Mouse (Mus musculus) neural tube, embryonic 14.5 days (tissue): Measurements from ENCODE around the gene Mgat4b. TPM values are rescaled to one million over a fixed set of nuclear protein-coding genes. Genes with fewer than 3 reads are reported as not detected.

Source experiments
- ATAC-seq: fragments of 200-750 bp; cut with Nextera tagmentation; 2 replicates; pipeline ENCODE4 v1.8.0; 2017; ENCODE audit warnings: low read depth, mild to moderate bottlenecking, moderate TSS enrichment, moderate library complexity
- H3K27ac ChIP-seq: fragments of 300-500 bp; sonication (generic); 2 replicates; pipeline ENCODE4 v1.5.1; 2014; ENCODE audit warnings: low read depth, mild to moderate bottlenecking, control low read depth, low read length, moderate library complexity, mixed read lengths
- H3K27me3 ChIP-seq: fragments of 300-500 bp; sonication (generic); 2 replicates; pipeline ENCODE4 v1.6.1; 2014; ENCODE audit warnings: low read length; ENCODE audit not compliant: control insufficient read depth, insufficient read depth
- H3K36me3 ChIP-seq: fragments of 300-500 bp; sonication (generic); 2 replicates; pipeline ENCODE4 v1.6.1; 2014; ENCODE audit warnings: low read length, mixed read lengths; ENCODE audit not compliant: control insufficient read depth, insufficient read depth
- H3K4me1 ChIP-seq: fragments of 300-500 bp; sonication (generic); 2 replicates; pipeline ENCODE4 v1.6.1; 2014; ENCODE audit warnings: low read length; ENCODE audit not compliant: control insufficient read depth, insufficient read depth
- H3K4me2 ChIP-seq: fragments of 300-500 bp; sonication (generic); 2 replicates; pipeline ENCODE4 v1.6.1; 2014; ENCODE audit warnings: mild to moderate bottlenecking, low read depth, low read length, control low read depth
- H3K4me3 ChIP-seq: fragments of 300-500 bp; sonication (generic); 2 replicates; pipeline ENCODE4 v1.5.1; 2014; ENCODE audit warnings: low read depth, low read length, control low read depth, mixed read lengths
- H3K9ac ChIP-seq: fragments of 300-500 bp; sonication (generic); replicated peaks from 2 replicates; pipeline ENCODE4 v1.6.1; 2014; ENCODE audit warnings: low read depth, mild to moderate bottlenecking, control low read depth, low read length, mixed read lengths
- H3K9me3 ChIP-seq: fragments of 300-500 bp; sonication (generic); 2 replicates; pipeline ENCODE4 v1.6.1; 2016; ENCODE audit warnings: low read length; ENCODE audit not compliant: control insufficient read depth
- WGBS: fragments of 180-500 bp; shearing (Covaris S2); extraction: QIAGEN DNeasy Blood & Tissue Kit; methylation state at CpG from one replicate; pipeline ENCODE4 v1.1.7; 2014; 5-methylcytosine and 5-hydroxymethylcytosine counted together
- polyA plus RNA-seq: library from polyadenylated mRNA; unstranded; fragments of >200 nt; fragmentation: Nextera tagmentation; extraction: Ambion mirVana; gene quantifications from 2 replicates; pipeline ENCODE4 v1.2.1, GENCODE M21; 2014

Gene Mgat4b
- polyA plus RNA-seq, 1 experiment from 2014 or later = 52.0 TPM

DNA sequence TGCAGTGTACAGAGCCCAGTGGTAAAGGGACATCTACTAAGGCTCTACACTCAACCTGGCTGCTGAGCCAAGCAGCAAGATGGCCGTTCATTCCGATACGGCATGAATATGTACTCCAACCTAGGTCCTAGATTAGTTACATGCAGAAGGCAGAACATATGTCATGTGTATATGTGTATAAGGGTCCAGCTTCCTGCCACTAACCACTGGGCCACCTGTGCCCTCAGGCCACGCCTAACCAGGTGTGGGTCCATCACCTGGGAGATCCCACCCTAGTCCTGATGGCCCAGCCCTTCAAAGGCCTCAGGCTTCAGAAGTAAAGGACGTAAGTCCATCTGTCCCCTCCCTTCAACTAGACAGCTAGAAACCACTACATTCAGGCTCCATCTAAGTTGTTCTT lies 2.7 kb upstream of the Mgat4b start:
- no peak overlapping the region for H3K4me2 ChIP-seq

DNA sequence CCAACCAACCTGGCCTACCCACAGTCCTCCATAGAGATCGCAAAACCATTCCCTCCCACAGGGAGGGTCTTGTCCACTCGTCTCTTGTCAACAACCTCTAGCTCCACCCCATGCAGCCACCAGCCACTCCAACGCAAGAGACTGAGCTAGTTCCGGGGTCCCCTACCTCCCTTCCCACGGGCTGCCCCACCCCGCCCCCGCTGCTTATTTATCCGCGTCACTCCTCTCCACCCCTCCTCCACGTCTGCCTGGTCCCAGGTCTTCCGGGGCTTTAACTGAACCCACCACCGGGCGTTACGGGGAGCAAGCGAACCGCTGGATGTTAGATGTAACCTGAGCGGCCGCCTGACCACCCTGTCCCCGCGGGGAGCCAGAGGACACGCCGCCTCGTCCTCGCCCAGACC lies 587 bp upstream of the Mgat4b start:
- Histone ChIP-seq H3K4me2 (peak overlapping the region; percentile 72), H3K36me3 (peaks cover 23% of the 10 kb centered on the region), H3K27ac (peak overlapping the region; percentile 99), H3K9me3 (no peaks in the 10 kb centered on the region), H3K4me3 (peak overlapping the region; percentile 95), H3K27me3 (no peaks in the 10 kb centered on the region), H3K9ac (peak overlapping the region; percentile 97), H3K4me1 (peaks cover 8% of the 10 kb centered on the region)
- WGBS = 0% methylated on average over 20 of the region's 24 CpGs
- peak; percentile 93 for ATAC-seq

More for the DNA sequence above, 2.7 kb upstream of the Mgat4b start:
- H3K27ac ChIP-seq = no peak overlapping the region
- H3K9me3 ChIP-seq = no peaks in the 10 kb centered on the region
- peaks cover 8% of the 10 kb centered on the region for H3K4me1 ChIP-seq
- peaks cover 37% of the 10 kb centered on the region for H3K36me3 ChIP-seq
- 95% methylated on average over 5 of the region's 5 CpGs for WGBS
- no peak overlapping the region for H3K4me3 ChIP-seq
- H3K9ac ChIP-seq = no peak overlapping the region
- ATAC-seq = no peak
- no peaks in the 10 kb centered on the region for H3K27me3 ChIP-seq

DNA sequence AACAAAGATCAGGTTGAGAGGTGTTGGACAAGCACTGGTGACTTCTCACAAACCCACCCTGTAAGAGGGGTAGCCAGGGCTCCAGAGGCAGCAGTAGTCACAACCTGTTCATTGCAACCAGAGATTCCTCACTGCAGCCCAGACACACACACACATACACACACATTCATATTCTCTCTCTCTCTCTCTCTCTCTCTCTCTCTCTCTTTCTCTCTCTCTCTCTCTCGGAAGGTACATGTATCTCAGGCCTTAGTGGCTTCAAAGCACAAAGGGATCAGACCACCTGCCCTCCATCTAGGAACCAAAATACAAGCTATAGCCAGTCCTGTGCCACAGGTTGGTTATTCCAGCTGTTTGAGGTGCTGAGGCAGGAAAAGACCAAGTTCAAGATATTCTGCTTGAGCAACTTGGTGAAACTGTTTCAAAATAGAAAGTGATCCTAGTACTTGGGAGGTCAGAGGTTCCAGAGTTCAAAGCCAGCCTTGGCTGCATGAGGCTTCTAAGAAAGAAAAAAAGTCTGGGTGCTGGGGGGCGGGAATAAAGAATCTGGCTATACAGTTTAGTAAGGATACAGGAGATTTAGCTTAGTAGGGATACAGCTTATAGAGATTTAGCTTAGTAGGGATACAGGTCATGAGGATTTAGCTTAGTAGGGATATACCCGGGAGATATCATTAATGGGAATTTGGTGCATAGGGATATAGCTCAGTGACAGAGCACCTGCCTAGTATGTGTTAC lies 801 bp downstream of the Mgat4b start:
- no peak for ATAC-seq
- Histone ChIP-seq H3K27me3 (no peaks in the 10 kb centered on the region), H3K9me3 (no peaks in the 10 kb centered on the region), H3K9ac (no peak overlapping the region), H3K4me2 (peak overlapping the region; percentile 72; the same call in 1 of the 2 replicates), H3K27ac (no peak overlapping the region), H3K36me3 (peaks cover 9% of the 10 kb centered on the region; the same call in 1 of the 2 replicates), H3K4me1 (peaks cover 8% of the 10 kb centered on the region), H3K4me3 (peak overlapping the region; percentile 95)
- WGBS = 90% methylated on average over 3 of the region's 3 CpGs

DNA sequence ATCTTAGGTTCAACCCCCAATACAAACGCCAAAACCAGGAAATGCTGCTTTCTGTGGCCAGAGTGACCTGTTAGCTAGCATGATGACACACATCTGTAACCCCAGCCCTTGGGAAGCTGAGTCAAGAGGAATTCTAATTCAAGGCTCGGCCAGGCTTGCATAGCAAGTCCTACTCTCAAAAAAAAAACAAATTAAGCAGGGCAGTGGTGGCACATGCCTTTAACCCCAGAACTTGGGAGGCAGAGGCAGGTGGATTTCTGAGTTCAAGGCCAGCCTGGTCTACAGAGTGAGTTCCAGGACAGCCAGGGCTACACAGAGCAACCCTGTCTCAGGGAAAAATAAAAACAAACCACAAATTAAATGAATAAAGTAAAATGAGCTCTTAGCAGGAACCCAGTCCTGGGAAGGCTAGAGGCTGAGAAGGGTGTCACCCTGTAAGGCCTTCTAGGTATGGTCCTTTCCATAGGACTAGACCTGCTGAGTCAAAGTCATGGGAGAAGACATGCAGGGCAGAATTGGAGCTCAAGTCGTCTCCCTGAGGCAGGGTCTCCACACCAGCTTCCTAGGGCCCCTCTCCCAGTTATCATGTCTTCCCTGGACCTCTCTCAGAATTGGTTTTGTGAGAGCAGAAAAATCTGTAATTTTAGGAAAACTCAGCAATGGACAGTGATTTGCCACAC lies 1.5 kb downstream of the Mgat4b start:
- Histone ChIP-seq H3K9me3 (no peaks in the 10 kb centered on the region), H3K36me3 (peaks cover 3% of the 10 kb centered on the region; the same call in 1 of the 2 replicates), H3K9ac (no peak overlapping the region), H3K27ac (no peak overlapping the region), H3K27me3 (no peaks in the 10 kb centered on the region), H3K4me3 (no peak overlapping the region), H3K4me1 (peaks cover 8% of the 10 kb centered on the region), H3K4me2 (no peak overlapping the region)
- WGBS = 76% methylated on average over 3 of the region's 3 CpGs
- no peak for ATAC-seq

DNA sequence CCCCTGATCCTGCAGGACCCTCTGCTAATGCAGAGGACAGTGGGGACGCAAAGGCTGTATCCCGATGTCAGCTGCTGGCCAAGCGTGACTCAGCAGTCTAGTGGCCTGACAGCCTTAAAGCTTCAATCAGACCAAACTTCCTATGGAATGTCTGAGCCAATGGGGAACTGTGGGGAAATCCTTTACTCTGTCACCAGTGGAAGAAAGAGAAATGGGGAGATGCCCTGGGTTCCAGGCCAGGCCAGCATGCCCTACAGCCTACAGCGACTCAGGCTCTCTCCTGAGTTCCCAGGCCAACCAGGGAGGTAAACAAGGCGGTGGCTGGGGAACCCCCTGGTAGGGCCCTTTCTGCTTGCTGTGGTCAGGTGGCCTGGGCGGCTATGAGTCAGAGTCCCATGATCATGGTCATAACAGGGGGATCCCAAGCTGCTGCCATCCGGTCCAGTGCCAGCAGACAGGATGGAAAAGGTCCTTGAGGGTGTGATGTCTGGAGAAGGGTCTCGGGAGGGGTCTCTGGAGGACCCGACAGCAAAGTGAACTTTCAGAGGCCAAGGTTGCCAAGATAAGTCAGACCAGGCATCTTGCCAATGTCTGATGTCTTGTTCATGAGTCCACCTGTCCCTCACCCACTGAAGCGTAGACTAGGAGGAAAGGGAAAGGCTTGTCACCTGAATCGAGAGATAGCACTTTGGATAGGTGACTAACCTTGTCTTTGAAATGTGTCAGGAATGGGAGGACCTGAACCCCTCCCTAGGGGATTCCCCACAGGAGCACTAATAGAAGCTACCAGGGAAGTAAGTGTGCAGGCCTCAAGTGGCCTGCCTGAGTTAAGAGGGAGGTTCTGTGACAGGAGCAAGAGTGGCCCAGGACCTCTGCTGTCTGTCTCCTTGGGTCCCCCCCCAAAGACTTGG lies 2.4 kb downstream of the Mgat4b start:
- Histone ChIP-seq H3K4me3 (no peak overlapping the region), H3K36me3 (no peaks in the 10 kb centered on the region), H3K4me1 (peaks cover 8% of the 10 kb centered on the region), H3K27ac (no peak overlapping the region; the same call in 1 of the 2 replicates), H3K9me3 (no peaks in the 10 kb centered on the region), H3K27me3 (no peaks in the 10 kb centered on the region), H3K9ac (no peak overlapping the region), H3K4me2 (no peak overlapping the region)
- no peak for ATAC-seq
- 69% methylated on average over 11 of the region's 11 CpGs for WGBS

DNA sequence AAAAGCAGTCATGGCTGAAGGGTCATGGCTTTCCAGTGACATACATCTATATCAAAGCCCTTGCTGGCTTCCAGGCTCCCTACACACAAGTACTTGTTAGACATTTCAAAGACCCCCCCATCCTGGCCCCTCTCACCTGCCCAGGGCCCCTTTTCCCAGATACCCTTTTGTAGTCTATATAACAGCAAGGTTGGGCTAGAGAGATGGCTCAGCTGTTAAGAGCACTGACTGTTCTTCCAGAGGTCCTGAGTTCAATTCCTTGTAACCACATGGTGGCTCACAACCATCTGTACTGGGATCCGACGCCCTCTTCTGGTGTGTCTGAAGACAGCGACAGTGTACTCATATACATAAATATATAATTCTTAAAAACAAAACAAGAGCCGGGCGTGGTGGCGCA lies 3.9 kb downstream of the Mgat4b start:
- Histone ChIP-seq H3K27ac (no peak overlapping the region), H3K4me2 (no peak overlapping the region), H3K27me3 (no peaks in the 10 kb centered on the region), H3K4me1 (no peaks in the 10 kb centered on the region), H3K36me3 (no peaks in the 10 kb centered on the region), H3K9me3 (no peaks in the 10 kb centered on the region), H3K9ac (no peak overlapping the region), H3K4me3 (no peak overlapping the region)
- 97% methylated on average over 6 of the region's 6 CpGs for WGBS
- no peak for ATAC-seq

DNA sequence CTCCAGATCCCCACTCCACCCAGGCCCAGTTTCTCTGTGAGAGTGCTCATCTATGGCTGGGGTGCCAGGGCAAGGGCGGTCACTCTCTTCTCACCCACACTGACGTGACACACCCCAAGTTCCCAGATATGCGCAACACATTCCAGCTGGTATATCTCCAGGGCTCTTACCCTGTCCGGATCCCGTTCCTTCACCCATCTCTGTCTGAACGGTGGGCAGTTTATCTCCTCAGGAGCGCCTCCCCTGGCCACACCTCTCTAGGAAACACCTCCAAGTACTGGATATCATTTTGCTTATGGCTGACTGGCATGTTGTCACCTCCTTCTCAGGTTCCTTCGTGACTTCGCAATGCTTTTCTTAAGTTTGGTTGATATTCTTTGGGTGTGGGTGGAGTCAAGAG lies 4.9 kb downstream of the Mgat4b start:
- H3K4me2 ChIP-seq = 0 out of 2 replicates have a peak overlapping the region, but pooled peaks have one; percentile 1

DNA sequence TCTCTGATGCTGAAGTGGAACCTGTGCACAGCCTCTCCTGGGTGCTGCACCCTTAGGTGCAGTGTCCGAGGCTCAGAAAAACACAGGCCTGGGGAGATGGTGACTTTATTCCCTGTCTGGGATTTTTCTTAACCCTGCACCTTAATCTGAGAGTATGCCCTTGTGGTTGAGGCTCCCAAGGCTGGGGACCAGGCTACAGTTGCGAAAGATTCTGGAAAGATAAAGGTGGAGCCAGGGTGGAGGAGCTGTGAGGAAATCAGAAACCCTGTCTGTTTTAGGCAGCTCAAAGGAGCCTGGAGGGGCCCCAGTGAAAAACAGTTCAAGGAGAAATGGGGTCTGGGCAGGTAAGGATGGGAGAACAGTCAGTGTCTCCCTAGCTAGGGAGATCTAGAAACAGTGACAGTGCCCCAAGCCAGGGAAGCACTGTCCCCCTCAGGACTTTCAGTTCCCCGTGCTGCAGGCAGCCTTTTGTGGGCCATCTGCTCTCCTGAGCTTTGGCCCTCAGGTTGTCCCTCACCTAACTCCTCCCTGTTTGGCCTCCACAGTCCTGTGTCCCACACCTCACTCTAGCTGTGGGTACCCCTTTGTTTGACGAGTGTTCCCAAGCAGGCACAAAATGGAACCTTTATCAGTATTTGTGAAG lies 6.2 kb downstream of the Mgat4b start:
- no peaks in the 10 kb centered on the region for H3K36me3 ChIP-seq
- H3K4me3 ChIP-seq = no peak overlapping the region
- H3K4me2 ChIP-seq = no peak overlapping the region
- no peak overlapping the region for H3K27ac ChIP-seq
- H3K27me3 ChIP-seq = no peaks in the 10 kb centered on the region
- no peaks in the 10 kb centered on the region for H3K4me1 ChIP-seq
- H3K9me3 ChIP-seq = no peaks in the 10 kb centered on the region
- ATAC-seq = no peak
- H3K9ac ChIP-seq = no peak overlapping the region
- WGBS = 72% methylated on average over 4 of the region's 4 CpGs

More for the DNA sequence above, 4.9 kb downstream of the Mgat4b start:
- Histone ChIP-seq H3K27me3 (no peaks in the 10 kb centered on the region), H3K4me3 (no peak overlapping the region), H3K4me1 (no peaks in the 10 kb centered on the region), H3K36me3 (no peaks in the 10 kb centered on the region), H3K9me3 (no peaks in the 10 kb centered on the region), H3K27ac (peak overlapping the region; percentile 16; the same call in 1 of the 2 replicates), H3K9ac (0 out of 2 replicates have a peak overlapping the region, but pooled peaks have one; percentile 8)
- WGBS = 20% methylated on average over 9 of the region's 9 CpGs
- no peak for ATAC-seq
